Mouse (Mus musculus) lung, postnatal 0 days (tissue): ENCODE measurements around the gene Gngt2. TPM values are rescaled to one million over a fixed set of nuclear protein-coding genes. Genes with fewer than 3 reads are reported as not detected.

Experiments
- ATAC-seq: fragments of 200-750 bp; cut with Nextera tagmentation; 2 replicates; pipeline ENCODE4 v1.8.0; 2017; ENCODE audit warnings: moderate library complexity
- DNase-seq: peaks from one replicate; pipeline ENCODE4 v3.0.0-alpha.2; 2016; ENCODE audit warnings: low spot score
- H3K27ac ChIP-seq: fragments of 300-500 bp; sonication (generic); 2 replicates; pipeline ENCODE4 v1.5.1; 2014; ENCODE audit warnings: antibody characterized with exemption, mild to moderate bottlenecking, low read length, mixed read lengths
- H3K27me3 ChIP-seq: fragments of 300-500 bp; sonication (generic); replicated peaks from 2 replicates; pipeline ENCODE4 v1.6.1; 2014; ENCODE audit warnings: low read length, mixed read lengths; ENCODE audit not compliant: insufficient read depth
- H3K36me3 ChIP-seq: fragments of 300-500 bp; sonication (generic); 2 replicates; pipeline ENCODE4 v1.6.1; 2014; ENCODE audit warnings: low read length, mixed read lengths; ENCODE audit not compliant: insufficient read depth
- H3K4me1 ChIP-seq: fragments of 300-500 bp; sonication (generic); 2 replicates; pipeline ENCODE4 v1.6.1; 2014; ENCODE audit warnings: antibody characterized with exemption, low read depth, low read length, mixed read lengths; ENCODE audit not compliant: insufficient read depth
- H3K4me2 ChIP-seq: fragments of 300-500 bp; sonication (generic); replicated peaks from 2 replicates; pipeline ENCODE4 v1.6.1; 2014; ENCODE audit warnings: low read depth, mild to moderate bottlenecking, low read length, moderate library complexity, mixed read lengths
- H3K4me3 ChIP-seq: fragments of 300-500 bp; sonication (generic); 2 replicates; pipeline ENCODE4 v1.5.1; 2014; ENCODE audit warnings: low read depth, low read length
- H3K9ac ChIP-seq: fragments of 300-500 bp; sonication (generic); replicated peaks from 2 replicates; pipeline ENCODE4 v1.6.1; 2014; ENCODE audit warnings: low read depth, mild to moderate bottlenecking
- H3K9me3 ChIP-seq: fragments of 300-500 bp; sonication (generic); 2 replicates; pipeline ENCODE4 v1.6.1; 2016; ENCODE audit warnings: low read length, mixed read lengths
- CTCF ChIP-seq: IDR thresholded peaks from 2 replicates; pipeline ENCODE4 v1.5.1; 2016; ENCODE audit warnings: antibody characterized with exemption, mild to moderate bottlenecking
- EP300 ChIP-seq: IDR thresholded peaks from 2 replicates; pipeline ENCODE4 v1.6.1; 2016; ENCODE audit warnings: antibody characterized with exemption, mild to moderate bottlenecking, control low read depth
- WGBS: fragments of 180-500 bp; shearing (Covaris S2); extraction: QIAGEN DNeasy Blood & Tissue Kit; methylation state at CpG from one replicate; pipeline ENCODE4 v1.1.7; 2014; 5-methylcytosine and 5-hydroxymethylcytosine counted together
- polyA plus RNA-seq: library from polyadenylated mRNA; unstranded; fragments of >200 nt; fragmentation: Nextera tagmentation; extraction: Ambion mirVana; gene quantifications from 2 replicates; pipeline ENCODE4 v1.2.1, GENCODE M21; 2015

Gene Gngt2
- polyA plus RNA-seq, 1 experiment from 2014 or later = 75.9 TPM

GRCm38 (mm10) chr11:95842074-95842681, 5.2 kb downstream of the Gngt2 start, which contains the start of gene Abi3:
Gene Abi3 (minus strand): TSS chr11:95842476.
- H3K27me3 ChIP-seq = no peaks in the 10 kb centered on the region
- peaks cover 2% of the 10 kb centered on the region; the same call in 1 of the 2 replicates for H3K4me1 ChIP-seq
- TF ChIP-seq EP300 (peak; percentile 68), CTCF (no peak)
- H3K4me2 ChIP-seq = peak within 1 kb of the TSS; percentile 46
- no peaks in the 10 kb centered on the region for H3K9me3 ChIP-seq
- peak; percentile 90 for ATAC-seq
- no peaks in the 10 kb centered on the region for H3K36me3 ChIP-seq
- H3K27ac ChIP-seq = peak within 1 kb of the TSS; percentile 78
- 0 out of 2 replicates have a peak within 1 kb of the TSS, but pooled peaks have one; percentile 20 for H3K9ac ChIP-seq
- WGBS = 19% methylated on average over 11 of the region's 11 CpGs
- peak; percentile 84 for DNase-seq
- peak within 1 kb of the TSS; percentile 36 for H3K4me3 ChIP-seq

DNA sequence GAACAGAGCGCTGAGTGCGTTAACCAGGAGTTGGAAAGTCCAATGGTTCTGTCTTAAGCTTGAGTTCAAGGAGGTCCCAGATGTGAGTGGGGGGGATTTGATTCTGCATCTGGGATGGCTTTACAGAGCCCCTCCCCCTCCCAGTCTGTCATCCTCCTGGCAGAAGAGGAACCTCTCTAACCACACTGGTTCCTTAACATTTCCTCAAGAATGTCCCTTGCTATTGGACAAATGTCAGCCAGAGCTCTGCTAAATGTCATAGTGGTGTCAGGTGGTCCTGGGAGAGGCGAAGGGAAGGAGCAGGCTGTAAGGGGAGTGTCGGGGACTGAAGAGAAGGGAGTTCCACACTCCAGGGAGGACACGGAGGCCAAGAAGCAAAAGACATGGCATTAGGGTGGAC, 5.9 kb downstream of the Gngt2 start:
- peak overlapping the region; percentile 40 for H3K4me2 ChIP-seq
- WGBS = 50% methylated on average over 5 of the region's 5 CpGs
- no peaks in the 10 kb centered on the region for H3K36me3 ChIP-seq
- H3K27me3 ChIP-seq = no peaks in the 10 kb centered on the region
- peak; percentile 41 for ATAC-seq
- H3K4me1 ChIP-seq = peaks cover 2% of the 10 kb centered on the region; the same call in 1 of the 2 replicates
- H3K27ac ChIP-seq = peak overlapping the region; percentile 78
- TF ChIP-seq EP300 (no peak), CTCF (no peak)
- DNase-seq = peak; percentile 48
- no peak overlapping the region for H3K9ac ChIP-seq
- H3K9me3 ChIP-seq = no peaks in the 10 kb centered on the region
- H3K4me3 ChIP-seq = no peak overlapping the region

DNA sequence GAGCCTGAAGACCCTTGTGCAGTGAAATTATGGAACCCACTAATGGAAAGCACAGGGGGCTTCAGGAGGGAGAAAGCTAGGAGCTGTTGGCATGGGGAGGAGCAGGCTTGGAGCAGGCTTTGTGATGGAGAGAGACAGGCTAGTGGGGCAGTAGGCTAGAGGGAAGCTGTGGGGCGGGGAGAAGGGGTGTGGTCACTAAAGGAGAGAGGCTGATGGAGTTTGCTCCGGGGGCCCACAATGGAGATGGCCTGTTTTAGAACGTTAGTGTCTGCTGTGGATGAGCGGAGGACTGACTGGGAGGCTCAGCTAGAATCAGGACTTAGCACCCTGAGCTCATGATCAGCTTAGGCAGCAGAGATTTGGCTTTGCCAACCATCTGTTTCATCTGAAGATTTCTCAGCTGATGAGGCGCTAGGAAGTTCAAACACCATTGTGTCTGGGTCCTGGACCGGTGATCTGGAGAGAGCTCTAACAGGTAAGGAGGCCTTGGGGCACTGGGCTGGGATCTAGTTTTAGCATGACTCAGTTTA, 6.5 kb downstream of the Gngt2 start:
- H3K4me3 ChIP-seq = no peak overlapping the region
- peak overlapping the region; percentile 78 for H3K27ac ChIP-seq
- H3K4me2 ChIP-seq = peak overlapping the region; percentile 32
- H3K9ac ChIP-seq = no peak overlapping the region
- ATAC-seq (no peak), DNase-seq (no peak)
- peaks cover 2% of the 10 kb centered on the region; the same call in 1 of the 2 replicates for H3K4me1 ChIP-seq
- 53% methylated on average over 6 of the region's 6 CpGs for WGBS
- TF ChIP-seq CTCF = no peak
- no peak for TF ChIP-seq EP300
- no peaks in the 10 kb centered on the region for H3K9me3 ChIP-seq
- no peaks in the 10 kb centered on the region for H3K27me3 ChIP-seq
- H3K36me3 ChIP-seq = no peaks in the 10 kb centered on the region

GRCm38 (mm10) chr11:95844935-95845334, 7.9 kb downstream of the Gngt2 start:
- DNase-seq = no peak
- no peak overlapping the region for H3K27ac ChIP-seq
- H3K27me3 ChIP-seq = no peaks in the 10 kb centered on the region
- peaks cover 2% of the 10 kb centered on the region; the same call in 1 of the 2 replicates for H3K4me1 ChIP-seq
- TF ChIP-seq EP300 (no peak), CTCF (no peak)
- no peak overlapping the region for H3K4me2 ChIP-seq
- H3K9ac ChIP-seq = no peak overlapping the region
- ATAC-seq = no peak
- 66% methylated on average over 4 of the region's 4 CpGs for WGBS
- no peak overlapping the region for H3K4me3 ChIP-seq
- H3K9me3 ChIP-seq = no peaks in the 10 kb centered on the region
- no peaks in the 10 kb centered on the region for H3K36me3 ChIP-seq

DNA sequence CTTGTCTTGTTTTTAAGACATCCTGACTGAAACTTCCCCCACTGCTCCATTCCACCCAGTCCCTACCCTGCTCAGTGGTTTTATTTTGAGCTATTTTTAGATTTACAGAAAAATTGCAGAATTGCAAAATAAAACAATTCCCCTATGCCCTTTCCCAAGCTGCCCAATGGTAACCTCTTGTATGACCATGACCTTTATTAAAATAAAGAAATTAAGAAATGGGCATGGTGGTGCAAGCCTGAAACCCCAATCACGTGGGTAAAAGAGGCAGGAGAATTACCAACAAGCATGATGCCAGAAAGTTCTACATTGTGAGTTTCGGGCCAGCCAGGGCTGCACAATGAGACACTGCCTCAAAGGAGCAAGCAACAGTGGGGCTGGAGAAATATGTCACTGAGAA, 13.9 kb downstream of the Gngt2 start:
- WGBS = 81% methylated on average over 2 of the region's 2 CpGs
- no peak for DNase-seq
- Histone ChIP-seq H3K9me3 (no peaks in the 10 kb centered on the region), H3K27me3 (no peaks in the 10 kb centered on the region), H3K9ac (no peak overlapping the region), H3K4me2 (no peak overlapping the region), H3K27ac (no peak overlapping the region), H3K4me3 (no peak overlapping the region), H3K4me1 (no peaks in the 10 kb centered on the region), H3K36me3 (no peaks in the 10 kb centered on the region)
- no peak for TF ChIP-seq EP300
- TF ChIP-seq CTCF = no peak
- ATAC-seq = no peak

GRCm38 (mm10) chr11:95853684-95854083, 16.7 kb downstream of the Gngt2 start:
- ATAC-seq (no peak), DNase-seq (peak; percentile 89)
- no peaks in the 10 kb centered on the region for H3K4me1 ChIP-seq
- no peaks in the 10 kb centered on the region for H3K27me3 ChIP-seq
- no peak overlapping the region for H3K9ac ChIP-seq
- H3K36me3 ChIP-seq = no peaks in the 10 kb centered on the region
- H3K9me3 ChIP-seq = no peaks in the 10 kb centered on the region
- TF ChIP-seq CTCF (peak; percentile 92), EP300 (no peak)
- WGBS = 40% methylated on average over 5 of the region's 5 CpGs
- H3K4me3 ChIP-seq = no peak overlapping the region
- no peak overlapping the region for H3K27ac ChIP-seq
- no peak overlapping the region for H3K4me2 ChIP-seq
